Mouse (Mus musculus) CH12.LX (cell line): Measurements from ENCODE around the gene Slc25a45. TPM values are rescaled to one million over a fixed set of nuclear protein-coding genes. Genes with fewer than 3 reads are reported as not detected.

Source experiments
- DNase-seq: peaks from one replicate; pipeline ENCODE4 v3.0.0-alpha.2; 2013; ENCODE audit errors: extremely low read depth
- H3K27ac ChIP-seq: 2 replicates; pipeline ENCODE4 v1.5.1; 2012; ENCODE audit warnings: low read depth, mild to moderate bottlenecking, control low read depth, moderate library complexity; ENCODE audit not compliant: insufficient read depth
- H3K27me3 ChIP-seq: replicated peaks from 2 replicates; pipeline ENCODE3; 2012; ENCODE audit warnings: inconsistent platforms
- H3K36me3 ChIP-seq, 2 experiments: replicated peaks in 1 of 2; 2 replicates each; pipeline versions ENCODE3 to v1.6.1; 2012; ENCODE audit warnings: inconsistent platforms in 1 of 2, low read length in 1 of 2, mild to moderate bottlenecking in 1 of 2, mixed read lengths in 1 of 2, moderate library complexity in 1 of 2; ENCODE audit not compliant: control insufficient read depth in 1 of 2, insufficient read depth in 1 of 2
- H3K4me1 ChIP-seq, 2 experiments: 2 replicates each; pipeline ENCODE4 v1.6.1; 2012; ENCODE audit warnings: inconsistent platforms in 1 of 2, moderate library complexity in 1 of 2; ENCODE audit not compliant: insufficient read depth in 2 of 2, control insufficient read depth in 1 of 2
- H3K4me2 ChIP-seq: 2 replicates; pipeline ENCODE4 v1.6.1; 2012; ENCODE audit warnings: low read depth, mild to moderate bottlenecking, control low read depth; ENCODE audit not compliant: poor library complexity, insufficient read depth, severe bottlenecking
- H3K4me3 ChIP-seq, 3 experiments: fragments of 150-350 bp in 1 of 3; sonication (generic) in 1 of 3; replicated peaks in 1 of 3; 2 replicates each; pipeline versions ENCODE3 to v1.5.1; 2011 to 2012; ENCODE audit warnings: low read depth in 2 of 3, low read length in 2 of 3, mild to moderate bottlenecking in 2 of 3, moderate library complexity in 2 of 3, control low read depth in 1 of 3, improper control_type of control experiment in 1 of 3, inconsistent platforms in 1 of 3, mixed read lengths in 1 of 3; ENCODE audit not compliant: poor library complexity in 1 of 3
- H3K79me2 ChIP-seq: replicated peaks from 2 replicates; pipeline ENCODE4 v1.6.1; 2012; ENCODE audit warnings: mild to moderate bottlenecking, moderate library complexity; ENCODE audit not compliant: control insufficient read depth, poor library complexity, insufficient read depth, severe bottlenecking; ENCODE audit errors: extremely low read depth
- H3K9ac ChIP-seq: 2 replicates; pipeline ENCODE4 v1.6.1; 2012; ENCODE audit warnings: low read depth, mild to moderate bottlenecking, control low read depth, moderate library complexity; ENCODE audit not compliant: insufficient read depth
- H3K9me3 ChIP-seq: replicated peaks from 2 replicates; pipeline ENCODE3; 2012; ENCODE audit warnings: low read length, inconsistent platforms, mixed read lengths
- EP300 ChIP-seq: IDR thresholded peaks from 2 replicates; pipeline ENCODE4 v1.6.1; 2011; ENCODE audit warnings: low read length, improper control_type of control experiment
- IRF4 ChIP-seq: IDR thresholded peaks from 2 replicates; pipeline ENCODE4 v1.6.1; 2014; ENCODE audit warnings: low read depth, mild to moderate bottlenecking, inconsistent platforms, low read length, improper control_type of control experiment
- JUND ChIP-seq: conservative IDR thresholded peaks from 2 replicates; pipeline ENCODE4 v1.6.1; 2011; ENCODE audit warnings: low read depth, low read length, improper control_type of control experiment
- MAZ ChIP-seq: IDR thresholded peaks from 2 replicates; pipeline ENCODE4 v1.6.1; 2012; ENCODE audit warnings: low read depth, mild to moderate bottlenecking, inconsistent platforms, low read length, improper control_type of control experiment, moderate library complexity
- NELFE ChIP-seq: IDR thresholded peaks from 2 replicates; pipeline ENCODE4 v1.6.1; 2011; ENCODE audit warnings: low read depth, low read length, improper control_type of control experiment
- PAX5 ChIP-seq: IDR thresholded peaks from 2 replicates; pipeline ENCODE4 v1.6.1; 2012; ENCODE audit warnings: low read length, inconsistent platforms, mixed read lengths
- POLR2AphosphoS2 ChIP-seq: IDR thresholded peaks from 2 replicates; pipeline ENCODE4 v1.6.1; 2011; ENCODE audit warnings: low read depth, low read length, improper control_type of control experiment
- SIN3A ChIP-seq: IDR thresholded peaks from 2 replicates; pipeline ENCODE4 v1.6.1; 2012; ENCODE audit warnings: low read length, improper control_type of control experiment, inconsistent platforms
- TBP ChIP-seq: conservative IDR thresholded peaks from 2 replicates; pipeline ENCODE4 v1.6.1; 2011; ENCODE audit warnings: low read depth, low read length, improper control_type of control experiment
- TCF12 ChIP-seq: IDR thresholded peaks from 2 replicates; pipeline ENCODE4 v1.6.1; 2014; ENCODE audit warnings: low read depth, mild to moderate bottlenecking, inconsistent platforms, low read length, improper control_type of control experiment
- UBTF ChIP-seq: IDR thresholded peaks from 2 replicates; pipeline ENCODE4 v1.6.1; 2012; ENCODE audit warnings: low read depth, mild to moderate bottlenecking, inconsistent platforms, low read length, improper control_type of control experiment, moderate library complexity
- ZC3H11A ChIP-seq: IDR thresholded peaks from 2 replicates; pipeline ENCODE4 v1.6.1; 2012; ENCODE audit warnings: low read depth, mild to moderate bottlenecking, inconsistent platforms, low read length, improper control_type of control experiment
- ZKSCAN1 ChIP-seq: IDR thresholded peaks from 2 replicates; pipeline ENCODE4 v1.6.1; 2012; ENCODE audit warnings: low read depth, inconsistent platforms, low read length, improper control_type of control experiment, borderline replicate concordance
- ZNF384 ChIP-seq: IDR thresholded peaks from 2 replicates; pipeline ENCODE4 v1.6.1; 2012; ENCODE audit warnings: low read depth, low read length, improper control_type of control experiment, inconsistent platforms
- dilution Hi-C: fragments of 300-500 bp; cut with MboI; formaldehyde crosslinking; loops from 2 replicates; pipeline ENCODE4 v1.14.3; 2020; ENCODE audit warnings: low sequenced_read_pairs; ENCODE audit not compliant: extremely low pct_unique_long_range_greater_than_20kb, extremely low pct_ligation_motif_present
- in situ Hi-C: fragments of 300-500 bp; cut with MboI; formaldehyde crosslinking; loops from 3 replicates; pipeline ENCODE4 v1.14.3; 2019; ENCODE audit warnings: low sequenced_read_pairs, low pct_ligation_motif_present, low pct_unique_long_range_greater_than_20kb, mixed read lengths
- polyA plus RNA-seq: library from polyadenylated mRNA; unstranded; fragments of >175 nt; gene quantifications from 2 replicates; pipeline ENCODE4 v1.2.1, GENCODE M21; 2012; ENCODE audit warnings: low read depth; ENCODE audit not compliant: insufficient read length
- total RNA-seq, 2 experiments: library from RNA; depleted of rRNA; stranded (reverse); fragments of 300-350 nt in 1 of 2; fragments of >200 nt in 1 of 2; gene quantifications; 2 replicates each; pipeline ENCODE4 v1.2.3; 2012 to 2014

The Slc25a45 gene
- total and polyA plus RNA-seq, 3 experiments, result 22.7 to 33.0 (median 23.1) TPM

GRCm38 (mm10) chr19:5834260-5834925, 43.2 kb upstream of the Slc25a45 start:
- H3K79me2 ChIP-seq, result no peaks in the 10 kb centered on the region
- H3K27me3 ChIP-seq, result no peaks in the 10 kb centered on the region
- H3K36me3 ChIP-seq, result peaks cover 2 to 39% of the 10 kb centered on the region in 2 experiments
- no peak overlapping the region for H3K9ac ChIP-seq
- peaks cover 24 to 61% of the 10 kb centered on the region in 2 experiments for H3K4me1 ChIP-seq
- TF ChIP-seq UBTF (no peak), ZKSCAN1 (no peak), NELFE (no peak), TBP (no peak), ZNF384 (no peak), SIN3A (no peak), EP300 (no peak), PAX5 (no peak), TCF12 (no peak), ZC3H11A (no peak), POLR2AphosphoS2 (no peak), JUND (no peak)
- H3K9me3 ChIP-seq, result no peaks in the 10 kb centered on the region
- in situ Hi-C loops (no loop called here), dilution Hi-C loops (no loop called here)
- no peak overlapping the region for H3K4me3 ChIP-seq
- H3K27ac ChIP-seq, result no peak overlapping the region
- no peak for DNase-seq
- no peak overlapping the region for H3K4me2 ChIP-seq

- Histone ChIP-seq H3K27me3 (no peaks in the 10 kb centered on the region), H3K36me3 (peaks cover 2 to 32% of the 10 kb centered on the region in 2 experiments), H3K79me2 (peaks cover 5% of the 10 kb centered on the region; the same call in 1 of the 2 replicates), H3K4me1 (peaks cover 30 to 70% of the 10 kb centered on the region in 2 experiments), H3K9me3 (no peaks in the 10 kb centered on the region), H3K4me3 (no peak overlapping the region), H3K4me2 (no peak overlapping the region), H3K27ac (no peak overlapping the region), H3K9ac (no peak overlapping the region)
- no peak for DNase-seq
- in situ Hi-C loops (no loop called here), dilution Hi-C loops (no loop called here)
- no peak for TF ChIP-seq IRF4
- TF ChIP-seq MAZ, result no peak
Measured at GRCm38 (mm10) chr19:5835054-5835921, 42.3 kb upstream of the Slc25a45 start.
